Mouse (Mus musculus): ENCODE results near the gene Uqcr10. TPM values are rescaled to one million over a fixed set of nuclear protein-coding genes. Genes with fewer than 3 reads are reported as not detected.

The Uqcr10 gene
- polyA plus RNA-seq, 1 experiment from 2014 or later, result 1,777 TPM

Other genes starting within 250 kb of the Uqcr10 start
- gene Mtmr3, start 109.5 kb downstream of the Uqcr10 start, polyA plus RNA-seq (2015; fragmentation: Nextera tagmentation; extraction: Ambion mirVana), result 19.7 and 21.1 TPM in 2 replicates
- not detected in 2 replicates for gene Gm11032, start 84.3 kb downstream of the Uqcr10 start, polyA plus RNA-seq (2015; fragmentation: Nextera tagmentation; extraction: Ambion mirVana)
- 21.6 and 22.3 TPM in 2 replicates for gene Ascc2, start 66.6 kb downstream of the Uqcr10 start, polyA plus RNA-seq (2015; fragmentation: Nextera tagmentation; extraction: Ambion mirVana)
- gene Zmat5, start 336 bp upstream of the Uqcr10 start, polyA plus RNA-seq (2015; fragmentation: Nextera tagmentation; extraction: Ambion mirVana), result 51.2 and 57.4 TPM in 2 replicates
- gene Cabp7, start 42.4 kb upstream of the Uqcr10 start, polyA plus RNA-seq (2015; fragmentation: Nextera tagmentation; extraction: Ambion mirVana), result 0.09 TPM in 1 of 2 replicates, not detected in the other
- gene Nf2, start 145.2 kb upstream of the Uqcr10 start, polyA plus RNA-seq (2015; fragmentation: Nextera tagmentation; extraction: Ambion mirVana), result 37.3 and 39.8 TPM in 2 replicates
- 31.4 and 35.6 TPM in 2 replicates for gene Nipsnap1, start 169.6 kb upstream of the Uqcr10 start, polyA plus RNA-seq (2015; fragmentation: Nextera tagmentation; extraction: Ambion mirVana)
- gene Thoc5, start 191.0 kb upstream of the Uqcr10 start, polyA plus RNA-seq (2015; fragmentation: Nextera tagmentation; extraction: Ambion mirVana), result 23.3 and 24.4 TPM in 2 replicates
- 0.39 and 0.50 TPM in 2 replicates for gene Nefh, start 243.7 kb upstream of the Uqcr10 start, polyA plus RNA-seq (2015; fragmentation: Nextera tagmentation; extraction: Ambion mirVana)

All from heart, embryonic 13.5 days (tissue).